Mouse (Mus musculus): ENCODE results near the gene Sergef. TPM values are rescaled to one million over a fixed set of nuclear protein-coding genes. Genes with fewer than 3 reads are reported as not detected.

Gene Sergef
- total RNA-seq, 4 experiments from 2014 or later = 3.9 to 6.9 (median 5.0) TPM

- DNase-seq (ENCODE audit: low spot score) = no peak
These were observed 135.4 kb downstream of the Sergef start for GRCm38 (mm10) chr7:46504157-46504556.

DNA sequence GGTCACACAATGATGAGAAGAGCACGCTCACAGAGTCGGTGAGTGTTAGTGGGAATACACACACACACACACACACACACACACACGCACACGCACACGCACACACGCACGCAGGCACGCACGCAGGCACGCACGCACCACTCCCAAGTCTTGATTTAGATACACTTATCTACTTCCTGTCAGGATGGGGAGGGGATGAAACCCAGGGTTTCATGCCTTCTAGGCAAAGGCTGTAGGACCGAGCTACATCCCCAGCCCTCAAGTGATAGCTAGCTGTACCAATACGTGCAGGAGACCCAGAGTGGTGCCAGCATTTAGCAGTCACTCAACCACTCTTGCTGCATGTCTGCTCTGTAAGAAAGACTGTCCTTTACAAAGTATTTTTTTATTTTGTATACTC lies 137.0 kb downstream of the Sergef start:
- no peak for DNase-seq (ENCODE audit: low spot score)

- DNase-seq (ENCODE audit: low spot score) = no peak
These were observed 138.1 kb downstream of the Sergef start for GRCm38 (mm10) chr7:46501458-46501857.

DNA sequence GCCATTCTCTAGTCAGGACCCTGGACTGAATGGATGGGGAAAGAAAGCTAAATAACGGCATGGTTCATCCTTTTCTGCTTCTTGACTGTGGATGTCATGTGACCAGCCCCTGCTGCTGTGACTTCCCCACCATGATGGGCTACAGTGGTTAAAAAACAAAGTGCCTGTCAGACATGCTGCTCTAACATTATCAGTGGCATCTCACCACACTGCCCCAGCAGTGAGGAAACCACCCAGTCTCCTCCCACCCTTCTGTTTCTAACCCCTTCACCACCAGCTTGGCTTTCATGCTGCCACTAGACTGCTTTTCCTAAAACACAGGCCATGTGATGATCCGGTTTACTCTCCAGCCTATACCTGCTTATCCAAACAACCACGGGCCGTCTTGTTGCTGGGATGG lies 140.0 kb downstream of the Sergef start:
- no peak for DNase-seq (ENCODE audit: low spot score)

- no peak for DNase-seq (ENCODE audit: low spot score)
These were observed 147.4 kb downstream of the Sergef start for GRCm38 (mm10) chr7:46492134-46492678.

GRCm38 (mm10) chr7:46487354-46487753 lies 152.3 kb downstream of the Sergef start:
- DNase-seq (ENCODE audit: low spot score) = no peak

DNA sequence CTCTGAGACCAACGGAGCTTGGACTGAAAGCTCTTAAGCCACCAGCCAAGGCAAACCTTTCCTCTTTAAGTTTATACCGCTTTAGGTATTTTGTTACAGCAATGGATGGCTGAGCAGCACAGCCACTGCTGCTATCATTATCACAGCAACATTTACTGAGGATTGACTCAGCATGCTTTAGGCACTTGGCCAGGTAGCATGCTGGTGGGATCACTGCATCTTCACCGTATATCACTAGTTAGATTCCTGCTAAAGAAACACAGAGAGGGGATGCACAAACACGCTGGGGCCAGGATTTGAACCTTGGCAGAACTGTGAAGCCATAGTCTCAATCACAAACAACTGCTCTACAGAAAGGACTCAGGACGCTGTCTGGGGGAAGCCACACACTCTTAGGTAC lies 152.8 kb downstream of the Sergef start:
- DNase-seq (ENCODE audit: low spot score) = no peak

DNA sequence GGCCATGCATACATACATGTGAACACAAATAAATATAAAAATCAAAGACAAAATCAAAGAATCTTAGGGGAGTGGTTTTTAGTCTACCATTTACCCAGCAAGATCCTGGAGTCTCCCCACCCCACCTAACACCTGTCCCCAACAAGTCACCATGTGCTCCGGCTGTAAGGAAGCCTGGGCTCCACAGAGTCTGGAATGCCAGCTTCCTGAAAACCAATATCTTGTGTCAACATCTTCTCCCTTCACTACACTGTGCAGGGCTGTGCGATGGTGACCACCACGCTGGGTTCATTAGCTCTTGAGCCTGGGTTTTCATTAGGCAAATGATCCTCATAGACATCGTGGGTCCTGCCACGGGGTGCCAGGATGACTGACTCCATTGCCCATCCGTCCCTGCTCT lies 155.4 kb downstream of the Sergef start:
- no peak for DNase-seq (ENCODE audit: low spot score)

DNA sequence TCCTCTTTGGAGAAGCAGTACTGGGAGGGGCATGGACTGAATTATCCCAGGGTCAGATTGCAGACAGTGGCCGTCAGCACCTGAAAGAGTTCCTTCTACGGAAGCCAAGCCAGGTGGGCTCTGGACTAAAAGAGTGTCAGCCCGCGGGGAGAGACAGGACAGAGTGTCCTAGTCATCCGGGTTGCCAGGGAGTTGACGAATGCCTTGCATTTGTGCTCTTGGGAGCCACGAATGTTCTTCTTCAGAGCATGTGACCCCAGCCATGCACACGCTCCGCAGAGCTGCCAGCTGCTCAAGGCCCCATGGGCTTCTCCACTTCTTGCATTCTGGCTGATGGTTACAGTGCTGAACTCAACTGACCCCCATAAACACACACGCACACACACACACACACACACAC lies 156.6 kb downstream of the Sergef start:
- DNase-seq (ENCODE audit: low spot score) = no peak

DNA sequence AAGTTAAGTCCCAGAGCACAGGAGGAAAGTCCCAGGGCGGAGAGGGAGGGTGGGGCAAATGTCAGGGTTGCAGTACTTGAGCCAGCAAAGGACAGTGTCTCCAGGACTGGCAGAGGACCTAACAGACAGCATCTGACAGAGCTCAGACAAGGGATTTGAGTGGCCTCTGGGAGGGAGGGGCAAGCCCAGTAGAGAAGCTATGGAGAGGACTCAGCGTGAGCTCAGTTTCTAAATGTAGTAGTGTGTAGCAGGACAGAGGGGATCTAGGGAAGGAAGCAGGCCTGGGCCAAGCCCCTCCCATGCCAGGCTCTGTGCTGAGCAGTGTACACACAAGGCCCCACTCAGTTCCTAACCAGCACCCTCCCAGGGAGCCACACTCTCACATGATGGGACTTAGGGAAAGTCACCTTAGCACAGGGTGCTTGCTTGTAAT lies 157.5 kb downstream of the Sergef start:
- DNase-seq (ENCODE audit: low spot score) = peak; percentile 73

GRCm38 (mm10) chr7:46479793-46480192 lies 159.8 kb downstream of the Sergef start:
- no peak for DNase-seq (ENCODE audit: low spot score)

DNA sequence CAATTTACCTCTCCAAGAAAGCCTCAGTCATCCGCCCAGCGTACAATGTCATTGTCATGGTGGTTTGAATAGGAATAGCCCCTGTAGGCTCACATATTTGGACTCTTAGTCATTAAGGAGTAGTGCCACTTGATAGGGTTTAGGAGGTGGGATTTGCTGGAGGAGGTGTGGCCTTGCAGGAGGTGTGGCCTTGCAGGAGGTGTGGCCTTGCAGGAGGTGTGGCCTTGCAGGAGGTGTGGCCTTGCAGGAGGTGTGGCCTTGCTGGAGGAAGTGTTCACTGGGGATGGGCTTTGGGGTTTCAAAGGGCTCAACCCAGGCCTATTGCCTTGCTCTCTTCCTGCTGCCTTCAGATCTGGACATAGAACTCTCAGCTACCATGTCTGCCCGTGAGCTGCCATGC lies 162.2 kb downstream of the Sergef start:
- DNase-seq (ENCODE audit: low spot score) = no peak

GRCm38 (mm10) chr7:46475464-46475863 lies 164.1 kb downstream of the Sergef start:
- no peak for DNase-seq (ENCODE audit: low spot score)

DNA sequence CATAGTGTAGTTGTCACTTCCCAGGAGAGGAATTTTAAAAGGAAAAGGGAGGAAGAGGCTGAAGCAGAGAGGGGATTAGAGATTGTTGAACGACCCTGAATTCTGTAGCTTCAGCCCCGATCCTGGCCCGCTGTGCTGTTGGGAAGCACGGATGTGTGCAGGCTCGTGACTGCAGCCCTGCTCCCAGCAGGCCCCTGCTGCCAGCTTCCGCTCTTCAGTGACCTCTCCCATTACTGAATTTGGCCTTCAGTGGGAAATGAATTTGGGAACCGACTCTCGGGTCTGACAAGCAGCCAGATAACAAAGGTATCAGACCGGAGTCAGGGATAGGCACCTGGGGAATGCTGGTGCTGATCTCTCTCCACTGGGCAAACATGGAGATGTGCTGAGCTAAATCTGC lies 166.5 kb downstream of the Sergef start:
- DNase-seq (ENCODE audit: low spot score) = no peak

DNA sequence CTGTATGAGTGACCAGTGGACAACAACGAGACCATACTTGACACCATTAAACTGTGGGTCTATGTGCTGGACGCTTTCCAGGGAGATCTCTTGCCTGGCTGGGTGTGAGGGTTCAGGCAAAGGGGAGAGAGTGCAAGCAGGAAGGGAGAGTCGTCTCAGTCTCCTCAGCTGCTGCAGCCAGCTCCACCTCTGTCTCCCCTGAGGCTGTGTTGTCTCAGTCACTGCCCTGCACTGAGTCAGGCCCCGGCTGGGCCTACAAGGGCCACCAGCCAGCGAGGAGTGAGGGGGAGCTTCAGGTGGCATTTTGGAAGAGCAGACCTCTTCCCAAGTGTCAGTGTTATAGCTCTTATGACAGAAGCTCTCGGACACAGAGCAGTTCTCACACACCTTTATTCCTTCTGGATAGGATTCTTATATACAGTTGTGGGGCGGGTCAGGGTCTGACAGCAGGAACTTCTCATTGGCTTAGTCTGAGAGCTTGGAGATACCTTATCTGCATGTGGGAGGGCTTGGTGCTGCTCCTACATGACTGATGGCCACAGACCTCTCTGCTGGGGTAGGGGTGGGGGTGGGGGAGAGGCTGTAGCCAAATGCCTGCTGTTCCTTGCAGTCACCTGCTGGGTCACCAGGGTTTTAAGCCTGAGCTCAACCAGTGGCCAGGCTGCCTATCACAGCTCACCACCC lies 168.4 kb downstream of the Sergef start:
- DNase-seq (ENCODE audit: low spot score) = no peak

DNA sequence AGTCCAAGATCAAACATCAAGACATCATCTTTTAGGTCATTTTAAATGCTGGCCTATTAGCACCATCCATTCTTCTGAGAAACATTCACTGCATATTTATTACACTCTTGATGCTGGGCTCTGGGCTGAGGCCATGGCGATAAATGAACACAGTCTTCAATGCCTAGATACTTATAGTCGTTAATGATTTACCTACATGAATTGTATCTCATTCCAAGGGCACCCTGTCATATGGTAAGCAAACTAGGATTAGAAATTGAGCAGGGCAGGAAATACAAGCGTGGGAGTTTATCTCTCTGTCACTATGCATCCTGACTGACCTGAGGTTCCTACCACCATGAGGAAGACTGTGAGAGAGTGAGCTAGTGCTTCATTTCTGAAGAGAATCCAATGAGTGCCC lies 170.1 kb downstream of the Sergef start:
- no peak for DNase-seq (ENCODE audit: low spot score)

DNA sequence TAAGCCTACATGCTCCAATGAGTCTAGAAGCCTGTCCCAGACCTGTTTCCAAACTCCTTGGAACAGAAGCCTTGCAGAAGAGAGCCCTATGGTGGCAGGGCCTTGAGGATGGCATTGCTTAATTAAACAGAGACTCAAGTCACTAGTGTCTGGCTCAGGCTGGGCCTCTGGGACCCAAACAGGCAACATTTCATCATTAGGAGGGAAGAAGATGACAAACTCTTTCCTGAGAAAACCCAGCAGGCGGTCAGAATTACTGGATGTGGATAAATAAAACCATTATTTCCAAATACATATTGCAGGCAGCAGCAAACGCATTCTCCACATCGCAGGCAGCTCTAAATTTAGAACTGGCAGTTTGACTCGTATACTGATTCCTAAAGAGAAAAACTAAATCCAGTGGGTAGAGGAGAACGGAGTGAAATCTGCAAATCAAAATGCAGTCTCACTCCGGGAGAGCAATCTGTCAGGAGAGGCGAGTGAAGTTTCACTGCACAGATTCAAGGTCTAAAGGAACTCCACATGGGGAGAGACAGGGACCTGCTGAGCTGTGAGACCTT lies 173.1 kb downstream of the Sergef start:
- no peak for DNase-seq (ENCODE audit: low spot score)

- no peak for DNase-seq (ENCODE audit: low spot score)
These were observed 176.5 kb downstream of the Sergef start for GRCm38 (mm10) chr7:46463136-46463535.

GRCm38 (mm10) chr7:46462287-46462686 lies 177.3 kb downstream of the Sergef start:
- DNase-seq (ENCODE audit: low spot score) = no peak

GRCm38 (mm10) chr7:46459605-46460245 lies 179.9 kb downstream of the Sergef start:
- no peak for DNase-seq (ENCODE audit: low spot score)

DNA sequence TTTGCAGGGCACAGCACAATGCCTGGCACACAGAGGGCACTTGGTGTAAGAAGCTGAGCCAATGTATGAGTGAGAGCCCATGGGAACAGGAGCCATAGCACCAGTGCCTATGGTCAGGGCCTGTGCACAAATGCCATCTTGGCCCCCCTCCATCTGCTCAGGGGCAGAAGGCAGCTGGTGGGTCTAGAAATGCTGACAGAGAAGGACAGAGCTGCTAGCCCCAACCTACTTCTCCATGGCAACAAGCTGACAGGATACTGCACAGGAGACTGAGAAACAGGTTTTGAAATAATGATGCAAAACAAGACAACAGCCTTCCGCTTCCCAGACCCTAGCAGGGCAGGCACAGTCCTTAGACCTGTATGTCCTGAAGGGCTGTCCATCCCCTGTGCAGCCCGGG lies 180.4 kb downstream of the Sergef start:
- DNase-seq (ENCODE audit: low spot score) = no peak

GRCm38 (mm10) chr7:46457889-46458288 lies 181.7 kb downstream of the Sergef start:
- DNase-seq (ENCODE audit: low spot score) = no peak
